Mouse (Mus musculus): ENCODE data around the gene Ctnnbl1. TPM values are rescaled to one million over a fixed set of nuclear protein-coding genes. Genes with fewer than 3 reads are reported as not detected.
A peak's percentile ranks its signal among the peaks of the same experiment; 100 is the strongest.

Gene Ctnnbl1
- polyA plus RNA-seq, 1 experiment from 2014 or later = 27.3 TPM

- H3K36me3 ChIP-seq = no peaks in the 10 kb centered on the region
- no peak overlapping the region for H3K9ac ChIP-seq
- 0 out of 2 replicates have a peak overlapping the region, but pooled peaks have one; percentile 16 for H3K27ac ChIP-seq
- WGBS = 47% methylated on average over 22 of the region's 22 CpGs
- H3K27me3 ChIP-seq = no peaks in the 10 kb centered on the region
- no peak overlapping the region for H3K4me3 ChIP-seq
- 0 out of 2 replicates have a peak overlapping the region, but pooled peaks have one; percentile 0 for H3K4me2 ChIP-seq
- no peaks in the 10 kb centered on the region for H3K9me3 ChIP-seq (replicated peaks)
- peak; percentile 62; the same call in 1 of the 2 replicates for ATAC-seq (replicated peaks; ENCODE audit: insufficient number of reproducible peaks, insufficient read depth, low FRiP score, low read depth)
- peaks cover 30% of the 10 kb centered on the region for H3K4me1 ChIP-seq (replicated peaks)
Observed at GRCm38 (mm10) chr2:157751589-157752373, 14.6 kb downstream of the Ctnnbl1 start.

DNA sequence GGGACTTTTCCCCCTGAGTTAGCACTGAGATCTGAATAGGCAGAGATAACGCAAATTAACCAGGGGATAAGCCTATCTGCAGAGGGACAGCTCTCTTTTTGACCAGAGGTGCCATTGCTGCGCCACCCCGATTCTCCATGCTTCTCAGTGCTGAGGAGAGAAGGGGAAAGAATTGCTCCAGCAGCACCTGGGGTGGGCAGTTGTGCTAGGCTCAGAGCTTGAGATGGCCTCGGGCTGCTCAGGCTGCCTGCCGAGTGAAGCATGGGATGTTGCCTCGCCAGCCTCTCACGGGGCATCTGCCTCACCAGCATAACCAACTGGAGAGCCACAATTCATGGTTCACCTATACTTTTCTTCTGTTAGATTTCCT lies 15.2 kb downstream of the Ctnnbl1 start:
- Histone ChIP-seq H3K36me3 (no peaks in the 10 kb centered on the region), H3K4me3 (no peak overlapping the region), H3K9ac (no peak overlapping the region), H3K27ac (no peak overlapping the region), H3K9me3 (replicated peaks) (no peaks in the 10 kb centered on the region), H3K4me2 (no peak overlapping the region), H3K4me1 (replicated peaks) (peaks cover 30% of the 10 kb centered on the region), H3K27me3 (no peaks in the 10 kb centered on the region)
- 70% methylated on average over 7 of the region's 7 CpGs for WGBS
- no peak for ATAC-seq (replicated peaks; ENCODE audit: insufficient number of reproducible peaks, insufficient read depth, low FRiP score, low read depth)

DNA sequence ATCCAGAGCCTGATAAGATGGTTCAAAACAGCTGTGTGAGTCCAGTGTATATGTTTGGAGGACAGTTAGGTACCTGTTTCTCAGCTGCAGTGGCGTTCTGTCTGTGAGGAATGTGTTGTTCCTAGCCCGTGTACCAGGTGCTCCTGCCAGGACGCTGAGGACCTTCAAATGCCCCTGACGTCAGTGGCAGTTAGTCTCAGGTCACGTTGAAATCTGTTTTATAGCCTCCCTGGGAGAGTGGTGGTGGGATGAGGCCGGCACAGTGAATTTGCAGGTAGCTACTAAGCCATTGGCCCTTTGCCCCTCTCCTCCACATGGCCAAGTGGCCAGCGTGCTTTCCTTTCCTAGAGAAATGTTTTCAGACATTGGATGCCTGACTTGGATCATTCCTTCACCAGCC lies 18.6 kb downstream of the Ctnnbl1 start:
- WGBS = 62% methylated on average over 7 of the region's 7 CpGs
- no peak overlapping the region for H3K4me2 ChIP-seq
- H3K9ac ChIP-seq = no peak overlapping the region
- H3K27ac ChIP-seq = no peak overlapping the region
- peaks cover 26% of the 10 kb centered on the region for H3K4me1 ChIP-seq (replicated peaks)
- H3K4me3 ChIP-seq = no peak overlapping the region
- H3K27me3 ChIP-seq = no peaks in the 10 kb centered on the region
- no peaks in the 10 kb centered on the region for H3K9me3 ChIP-seq (replicated peaks)
- no peaks in the 10 kb centered on the region for H3K36me3 ChIP-seq
- no peak for ATAC-seq (replicated peaks; ENCODE audit: insufficient number of reproducible peaks, insufficient read depth, low FRiP score, low read depth)

DNA sequence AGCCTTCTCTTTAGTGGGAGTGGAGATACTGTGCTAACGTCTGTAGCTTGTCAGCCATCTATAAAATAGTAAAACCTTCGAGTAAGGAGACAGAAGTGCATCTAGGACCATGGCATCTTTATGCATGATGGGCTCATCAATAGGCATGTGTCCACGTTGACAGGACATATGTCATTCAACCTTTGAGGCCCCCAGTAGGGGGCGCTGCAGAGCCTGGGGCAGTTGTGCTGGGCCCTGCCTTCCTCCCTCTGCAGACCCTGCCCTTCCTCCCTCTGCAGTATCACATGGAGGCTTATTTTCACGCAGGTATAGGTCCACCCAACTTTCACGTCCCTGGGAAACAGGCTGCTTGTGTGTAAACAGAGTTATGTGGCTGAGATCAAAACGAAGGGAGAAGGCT lies 19.0 kb downstream of the Ctnnbl1 start:
- Histone ChIP-seq H3K36me3 (no peaks in the 10 kb centered on the region), H3K4me2 (no peak overlapping the region), H3K27ac (no peak overlapping the region), H3K9ac (no peak overlapping the region), H3K4me1 (replicated peaks) (peaks cover 23% of the 10 kb centered on the region), H3K27me3 (no peaks in the 10 kb centered on the region), H3K4me3 (no peak overlapping the region), H3K9me3 (replicated peaks) (no peaks in the 10 kb centered on the region)
- 76% methylated on average over 7 of the region's 7 CpGs for WGBS
- ATAC-seq (replicated peaks; ENCODE audit: insufficient number of reproducible peaks, insufficient read depth, low FRiP score, low read depth) = no peak

DNA sequence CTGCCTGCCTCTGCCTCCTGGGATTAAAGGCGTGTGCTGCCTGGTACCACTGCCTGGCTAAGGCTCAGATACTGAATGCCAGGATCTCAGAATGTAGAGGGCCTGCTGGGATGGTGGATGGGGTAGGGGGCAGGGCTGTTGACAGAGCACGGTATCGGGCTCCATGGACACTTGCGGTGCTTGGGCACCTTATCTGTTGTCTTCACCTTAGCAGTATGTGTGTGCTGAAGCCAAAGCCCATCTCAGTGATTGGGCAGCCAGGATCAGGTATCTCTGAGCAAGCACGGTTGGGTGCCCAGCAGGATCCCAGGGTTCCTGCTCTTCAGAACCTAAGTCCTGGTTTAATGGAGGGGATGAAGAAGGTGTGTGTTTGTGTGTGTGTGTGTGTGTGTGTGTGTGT lies 21.2 kb downstream of the Ctnnbl1 start:
- Histone ChIP-seq H3K4me1 (replicated peaks) (peaks cover 11% of the 10 kb centered on the region; the same call in 1 of the 2 replicates), H3K4me2 (no peak overlapping the region), H3K27ac (no peak overlapping the region), H3K9ac (no peak overlapping the region), H3K36me3 (no peaks in the 10 kb centered on the region), H3K27me3 (no peaks in the 10 kb centered on the region), H3K9me3 (replicated peaks) (no peaks in the 10 kb centered on the region), H3K4me3 (no peak overlapping the region)
- no peak for ATAC-seq (replicated peaks; ENCODE audit: insufficient number of reproducible peaks, insufficient read depth, low FRiP score, low read depth)
- whole genome bisulfite sequencing = 69% methylated on average over 5 of the region's 5 CpGs

GRCm38 (mm10) chr2:157759717-157760116 lies 22.5 kb downstream of the Ctnnbl1 start:
- Histone ChIP-seq H3K4me2 (no peak overlapping the region), H3K4me1 (replicated peaks) (peaks cover 11% of the 10 kb centered on the region; the same call in 1 of the 2 replicates), H3K4me3 (no peak overlapping the region), H3K27ac (no peak overlapping the region), H3K27me3 (no peaks in the 10 kb centered on the region), H3K9me3 (replicated peaks) (no peaks in the 10 kb centered on the region), H3K9ac (no peak overlapping the region), H3K36me3 (no peaks in the 10 kb centered on the region)
- WGBS = 63% methylated on average over 6 of the region's 6 CpGs
- ATAC-seq (replicated peaks; ENCODE audit: insufficient number of reproducible peaks, insufficient read depth, low FRiP score, low read depth) = no peak

GRCm38 (mm10) chr2:157762903-157763302 lies 25.7 kb downstream of the Ctnnbl1 start:
- Histone ChIP-seq H3K9me3 (replicated peaks) (no peaks in the 10 kb centered on the region), H3K36me3 (no peaks in the 10 kb centered on the region), H3K9ac (no peak overlapping the region), H3K4me1 (replicated peaks) (no peaks in the 10 kb centered on the region), H3K27ac (no peak overlapping the region), H3K4me3 (no peak overlapping the region), H3K4me2 (no peak overlapping the region), H3K27me3 (no peaks in the 10 kb centered on the region)
- WGBS = 80% methylated on average over 4 of the region's 4 CpGs
- no peak for ATAC-seq (replicated peaks; ENCODE audit: insufficient number of reproducible peaks, insufficient read depth, low FRiP score, low read depth)

DNA sequence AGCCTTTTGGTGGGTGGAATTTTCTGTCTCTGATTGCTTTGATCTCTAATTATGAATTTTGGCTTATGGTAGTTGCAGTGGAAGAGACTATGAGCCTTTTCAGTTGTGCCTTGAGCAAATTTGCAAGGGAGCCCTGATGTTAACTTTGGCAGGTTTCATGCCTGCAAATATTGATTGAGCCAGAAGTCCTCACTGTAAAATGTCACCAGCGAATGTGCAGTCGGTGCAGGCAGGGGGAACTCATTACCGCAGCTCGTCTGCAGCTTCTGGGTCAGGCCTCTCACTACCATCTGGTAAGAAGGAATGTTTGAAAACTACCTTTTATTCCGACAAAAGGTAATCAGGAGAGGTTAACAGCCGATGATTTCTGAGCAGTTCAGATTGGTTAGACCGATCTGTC lies 29.4 kb downstream of the Ctnnbl1 start:
- WGBS = 79% methylated on average over 7 of the region's 7 CpGs
- Histone ChIP-seq H3K36me3 (no peaks in the 10 kb centered on the region), H3K27ac (no peak overlapping the region), H3K27me3 (no peaks in the 10 kb centered on the region), H3K4me2 (no peak overlapping the region), H3K9ac (no peak overlapping the region), H3K9me3 (replicated peaks) (no peaks in the 10 kb centered on the region), H3K4me3 (no peak overlapping the region), H3K4me1 (replicated peaks) (peaks cover 8% of the 10 kb centered on the region)
- ATAC-seq (replicated peaks; ENCODE audit: insufficient number of reproducible peaks, insufficient read depth, low FRiP score, low read depth) = no peak

GRCm38 (mm10) chr2:157768682-157769429 lies 31.7 kb downstream of the Ctnnbl1 start:
- no peak overlapping the region for H3K4me2 ChIP-seq
- ATAC-seq (replicated peaks; ENCODE audit: insufficient number of reproducible peaks, insufficient read depth, low FRiP score, low read depth) = no peak
- 38% methylated on average over 10 of the region's 10 CpGs for WGBS

DNA sequence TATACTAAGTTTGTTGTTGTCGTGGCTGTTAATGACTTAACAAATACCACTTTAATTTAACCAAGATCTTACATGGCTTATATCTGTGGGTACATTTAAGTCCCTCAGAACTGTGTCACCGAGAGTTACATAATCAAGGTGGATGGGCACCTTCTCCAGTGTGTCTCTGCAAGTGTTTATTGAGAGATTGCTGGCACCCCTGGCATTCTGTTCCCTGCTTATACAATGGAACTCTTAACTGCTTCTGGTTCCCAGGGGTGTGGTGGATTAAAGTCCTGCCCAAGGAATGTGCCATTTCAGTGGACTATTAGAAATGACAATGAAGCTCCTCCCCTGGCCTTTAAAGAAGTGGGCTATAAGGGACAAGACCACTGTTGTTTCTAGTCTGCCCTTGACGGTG lies 33.6 kb downstream of the Ctnnbl1 start:
- ATAC-seq (replicated peaks; ENCODE audit: insufficient number of reproducible peaks, insufficient read depth, low FRiP score, low read depth) = no peak
- no peak overlapping the region for H3K4me2 ChIP-seq
- no peaks in the 10 kb centered on the region for H3K9me3 ChIP-seq (replicated peaks)
- no peak overlapping the region for H3K4me3 ChIP-seq
- H3K4me1 ChIP-seq (replicated peaks) = peaks cover 8% of the 10 kb centered on the region
- peaks cover 7% of the 10 kb centered on the region for H3K36me3 ChIP-seq
- 79% methylated on average over 3 of the region's 3 CpGs for WGBS
- H3K27ac ChIP-seq = no peak overlapping the region
- no peaks in the 10 kb centered on the region for H3K27me3 ChIP-seq
- no peak overlapping the region for H3K9ac ChIP-seq

More at GRCm38 (mm10) chr2:157768682-157769429, 31.7 kb downstream of the Ctnnbl1 start:
- Histone ChIP-seq H3K4me3 (no peak overlapping the region), H3K27me3 (no peaks in the 10 kb centered on the region), H3K27ac (no peak overlapping the region), H3K9ac (no peak overlapping the region), H3K9me3 (replicated peaks) (no peaks in the 10 kb centered on the region), H3K36me3 (no peaks in the 10 kb centered on the region), H3K4me1 (replicated peaks) (peaks cover 8% of the 10 kb centered on the region)

DNA sequence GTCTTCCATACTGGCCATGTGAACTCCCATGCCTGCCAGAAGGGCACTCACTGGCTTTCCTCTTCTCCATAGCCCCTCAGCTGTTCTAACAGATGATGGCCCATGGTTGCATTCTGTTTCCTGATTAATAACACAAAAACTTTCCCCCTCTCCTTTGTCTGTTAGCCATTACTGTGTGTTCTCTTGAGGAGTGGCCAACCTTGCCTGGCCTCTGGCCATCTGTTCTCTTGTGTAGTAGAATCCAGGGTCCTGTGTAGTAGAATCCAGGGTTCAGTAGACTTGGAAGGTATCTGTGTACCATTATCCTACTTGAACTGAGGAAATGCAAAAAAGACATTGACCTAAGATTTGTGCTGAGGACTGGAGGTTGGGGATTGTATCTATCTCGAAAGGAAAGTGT lies 36.5 kb downstream of the Ctnnbl1 start:
- Histone ChIP-seq H3K9me3 (replicated peaks) (no peaks in the 10 kb centered on the region), H3K4me2 (no peak overlapping the region), H3K4me3 (no peak overlapping the region), H3K27me3 (no peaks in the 10 kb centered on the region), H3K4me1 (replicated peaks) (peaks cover 8% of the 10 kb centered on the region), H3K27ac (no peak overlapping the region), H3K36me3 (peaks cover 7% of the 10 kb centered on the region), H3K9ac (no peak overlapping the region)
- 85% methylated on average over 1 of the region's 1 CpGs for WGBS
- ATAC-seq (replicated peaks; ENCODE audit: insufficient number of reproducible peaks, insufficient read depth, low FRiP score, low read depth) = no peak

All from heart, embryonic 15.5 days (tissue).